Mouse (Mus musculus): Measurements from ENCODE around the gene Mrpl21.

The Mrpl21 gene

GRCm38 (mm10) chr19:3282572-3283467, at the start of gene Mrpl21, which contains the start of gene Ighmbp2:
Gene Mrpl21, plus strand, starts transcription at chr19:3282901.
Gene Ighmbp2, minus strand, starts transcription at chr19:3283017.
- peak; percentile 78 for DNase-seq (ENCODE audit: low read depth, low spot score)

GRCm38 (mm10) chr19:3260016-3260415, 22.7 kb upstream of the Mrpl21 start:
- DNase-seq (ENCODE audit: low read depth, low spot score): no peak

DNA sequence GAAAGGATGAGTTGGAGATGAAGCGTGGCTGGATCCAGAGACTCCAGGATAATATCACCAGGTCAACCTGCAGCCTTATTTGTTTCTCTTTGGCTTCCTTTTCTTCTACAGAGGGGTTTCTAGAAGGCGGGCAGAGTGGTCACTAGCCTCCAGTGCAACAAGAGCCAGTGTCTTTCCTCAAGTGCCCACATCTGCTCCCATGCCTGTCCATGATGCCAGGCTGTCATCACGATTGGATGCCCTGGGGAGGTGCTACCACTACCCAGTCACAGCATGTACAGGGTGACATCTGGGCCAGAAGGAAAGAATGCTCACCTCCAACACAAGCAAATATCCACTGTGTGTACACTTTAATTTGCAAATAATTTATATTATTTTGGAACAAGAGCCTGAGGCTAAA, 22.1 kb upstream of the Mrpl21 start:
- no peak for DNase-seq (ENCODE audit: low read depth, low spot score)

GRCm38 (mm10) chr19:3261336-3261735, 21.4 kb upstream of the Mrpl21 start:
- no peak for DNase-seq (ENCODE audit: low read depth, low spot score)

DNA sequence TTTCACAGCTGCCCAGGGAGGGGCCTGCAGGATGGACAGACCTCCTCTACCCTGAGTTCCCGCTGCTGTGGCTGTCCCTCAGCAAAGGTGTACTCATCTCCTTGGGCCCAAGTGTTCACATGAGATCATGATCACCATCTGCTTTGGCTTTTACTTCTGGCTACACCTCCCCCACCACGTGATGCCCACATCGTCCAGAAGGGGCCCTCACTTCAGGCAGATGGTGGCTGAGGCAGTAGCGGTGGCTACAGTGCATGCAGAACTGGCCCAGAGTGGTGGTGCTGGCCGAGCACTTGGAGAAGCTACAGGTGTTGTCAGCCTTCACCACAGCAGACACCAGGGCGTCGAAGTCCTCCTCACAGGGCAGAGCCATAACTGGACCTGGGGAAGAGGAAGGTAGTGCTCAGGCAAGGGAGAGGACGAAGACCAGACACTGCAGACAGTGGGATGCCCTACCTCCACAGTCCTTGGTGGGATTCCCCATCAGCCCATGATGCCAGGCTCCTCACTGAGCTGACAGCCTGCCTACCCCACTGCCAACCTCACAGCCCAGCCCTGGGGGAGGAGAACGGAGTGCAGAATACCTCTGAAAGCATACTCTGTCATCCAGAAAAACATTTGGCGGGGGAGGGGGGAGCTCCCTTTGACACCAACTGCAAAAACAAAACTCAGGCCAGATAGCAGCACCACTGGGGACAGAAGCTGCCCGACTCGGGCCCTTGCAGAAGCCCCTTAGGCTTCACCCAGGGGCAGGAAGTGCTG, 20.8 kb upstream of the Mrpl21 start:
- no peak for DNase-seq (ENCODE audit: low read depth, low spot score)

GRCm38 (mm10) chr19:3264348-3264747, 18.4 kb upstream of the Mrpl21 start:
- DNase-seq (ENCODE audit: low read depth, low spot score): no peak

- no peak for DNase-seq (ENCODE audit: low read depth, low spot score)
Observed at GRCm38 (mm10) chr19:3265180-3265579, 17.5 kb upstream of the Mrpl21 start.

DNA sequence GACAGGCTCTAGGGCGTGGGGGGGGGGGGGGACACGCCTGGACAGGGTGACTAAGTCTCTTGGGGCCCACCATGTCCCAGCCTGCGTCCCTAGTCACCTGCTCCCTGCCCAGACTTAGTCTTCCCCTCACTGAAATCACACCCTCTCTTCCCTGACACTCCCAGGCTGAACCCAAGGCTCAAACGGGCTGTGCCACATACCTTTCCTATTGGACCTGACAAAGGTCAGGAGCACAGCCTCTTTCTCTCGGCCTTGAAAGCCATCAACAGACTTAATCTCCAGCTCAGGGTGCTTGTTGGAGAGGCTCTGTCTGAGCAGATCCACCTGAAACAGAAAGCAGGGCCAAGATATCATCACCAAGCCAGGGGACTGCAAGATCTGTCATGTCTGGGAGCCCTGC, 16.6 kb upstream of the Mrpl21 start:
- no peak for DNase-seq (ENCODE audit: low read depth, low spot score)

DNA sequence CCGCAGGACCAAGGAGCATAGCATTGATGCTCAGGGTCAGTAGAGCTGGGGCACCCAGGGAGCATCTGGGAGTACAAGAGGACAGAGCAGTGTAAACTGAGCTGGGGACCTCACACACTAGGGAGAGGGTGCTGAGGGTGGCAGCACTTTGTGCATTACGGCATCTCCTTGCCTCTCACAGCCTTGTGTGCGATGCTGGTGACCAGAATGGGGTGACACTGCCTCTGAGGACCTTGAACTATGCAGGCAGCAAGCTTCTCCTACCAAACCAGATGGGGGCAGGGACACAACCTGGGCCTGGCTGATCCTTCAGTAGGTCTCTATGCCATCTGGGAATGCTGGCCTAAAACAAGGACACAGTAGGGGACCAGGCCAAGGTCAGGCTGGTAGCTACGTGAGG, 16.0 kb upstream of the Mrpl21 start:
- DNase-seq (ENCODE audit: low read depth, low spot score): no peak

DNA sequence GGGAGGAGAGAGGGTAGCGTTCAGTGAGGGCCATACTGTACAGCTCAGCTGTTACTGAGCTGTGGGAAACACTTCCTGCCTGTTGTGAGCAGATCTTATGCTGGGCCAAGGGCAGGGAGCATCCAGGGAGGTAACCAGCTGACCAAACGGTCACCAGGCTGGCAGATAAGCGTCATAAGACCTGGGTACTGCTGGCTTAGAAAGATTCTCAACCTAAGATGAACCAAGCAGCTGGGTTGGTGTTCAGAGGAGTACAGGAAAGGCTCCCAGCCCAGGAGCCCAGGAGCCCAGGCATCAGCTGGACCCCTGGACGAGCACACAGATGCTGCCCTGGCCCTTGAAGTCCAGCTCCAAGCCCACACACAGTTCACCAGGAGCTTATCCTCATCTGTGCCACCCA, 15.4 kb upstream of the Mrpl21 start:
- DNase-seq (ENCODE audit: low read depth, low spot score): no peak

- no peak for DNase-seq (ENCODE audit: low read depth, low spot score)
Observed at GRCm38 (mm10) chr19:3268218-3268980, 14.3 kb upstream of the Mrpl21 start.

- no peak for DNase-seq (ENCODE audit: low read depth, low spot score)
Observed at GRCm38 (mm10) chr19:3269279-3269678, 13.4 kb upstream of the Mrpl21 start.

GRCm38 (mm10) chr19:3269803-3270202, 12.9 kb upstream of the Mrpl21 start:
- no peak for DNase-seq (ENCODE audit: low read depth, low spot score)

- no peak for DNase-seq (ENCODE audit: low read depth, low spot score)
Observed at GRCm38 (mm10) chr19:3271366-3271765, 11.3 kb upstream of the Mrpl21 start.

DNA sequence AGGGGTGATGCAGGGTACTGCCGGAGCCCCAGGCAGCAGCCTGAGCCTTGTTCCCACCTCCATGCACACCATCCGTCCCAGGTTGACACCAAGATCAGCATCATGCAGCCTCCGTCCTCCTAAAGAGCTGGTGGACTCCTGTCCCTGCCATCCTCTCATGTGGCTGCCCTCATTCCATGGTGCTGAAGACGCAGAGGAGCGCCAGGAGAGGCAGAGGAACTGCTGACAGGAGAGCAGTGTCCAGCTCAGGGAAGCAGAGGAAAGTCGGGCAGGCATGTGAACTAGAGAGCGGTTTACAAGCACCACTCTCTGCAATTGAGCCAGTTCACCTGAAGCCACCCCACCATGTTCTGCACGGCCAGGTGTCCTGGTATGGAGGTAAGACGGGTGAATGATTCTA, 9.4 kb upstream of the Mrpl21 start:
- no peak for DNase-seq (ENCODE audit: low read depth, low spot score)

DNA sequence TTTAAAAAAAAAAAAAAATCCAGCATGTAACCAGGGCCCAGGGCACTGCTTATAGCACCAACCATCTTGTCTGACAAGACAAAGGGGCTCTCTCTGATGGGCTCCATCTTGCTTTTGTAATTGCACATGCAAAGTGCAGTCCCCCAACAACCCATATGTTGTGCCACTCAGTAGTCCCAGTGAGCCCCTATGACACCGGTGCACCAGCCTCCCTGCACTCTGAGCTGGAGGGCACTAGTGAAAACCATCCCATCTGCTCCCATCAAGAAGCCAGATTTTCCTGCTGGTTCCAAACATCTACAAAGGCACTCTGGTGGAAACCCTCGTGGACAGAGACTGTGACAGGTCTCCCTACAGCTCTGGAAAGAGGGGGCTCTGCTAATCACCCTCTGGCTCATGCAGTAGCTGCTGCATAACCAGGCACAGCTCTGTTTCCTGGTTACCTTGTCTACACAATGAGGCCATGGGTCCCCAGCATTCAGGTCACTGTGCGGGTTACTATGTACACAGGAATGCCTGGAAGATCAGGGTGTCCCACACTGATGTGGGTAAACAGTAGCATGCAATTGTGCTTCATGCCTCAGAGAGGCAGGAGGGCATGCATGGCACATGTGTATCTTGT, 6.8 kb upstream of the Mrpl21 start:
- DNase-seq (ENCODE audit: low read depth, low spot score): no peak

GRCm38 (mm10) chr19:3281886-3282285, 815 bp upstream of the Mrpl21 start:
- DNase-seq (ENCODE audit: low read depth, low spot score): no peak

GRCm38 (mm10) chr19:3289006-3289405, 6.3 kb downstream of the Mrpl21 start:
- no peak for DNase-seq (ENCODE audit: low read depth, low spot score)

- DNase-seq (ENCODE audit: low read depth, low spot score): no peak
Observed at GRCm38 (mm10) chr19:3292028-3292427, 9.3 kb downstream of the Mrpl21 start.

- DNase-seq (ENCODE audit: low read depth, low spot score): no peak
Observed at GRCm38 (mm10) chr19:3292993-3293392, 10.3 kb downstream of the Mrpl21 start.

DNA sequence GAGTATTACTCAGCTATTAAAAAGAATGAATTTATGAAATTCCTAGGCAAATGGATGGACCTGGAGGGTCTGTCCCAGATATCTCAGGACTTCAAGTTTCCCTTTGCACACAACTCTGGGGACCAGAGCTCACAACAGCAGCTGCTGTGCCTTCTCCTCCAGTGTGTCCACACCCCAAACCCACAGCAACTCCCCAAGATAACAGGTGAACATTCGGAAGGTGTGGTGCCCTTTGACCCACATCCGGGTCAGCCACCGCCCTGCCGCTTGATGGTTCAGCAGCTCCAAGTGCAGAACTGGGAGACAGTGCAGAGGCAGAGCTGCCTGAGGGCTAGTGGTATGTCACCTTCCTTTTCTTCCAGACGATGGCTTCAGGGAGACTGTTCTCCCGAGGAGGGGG, 12.5 kb downstream of the Mrpl21 start:
- DNase-seq (ENCODE audit: low read depth, low spot score): no peak

DNA sequence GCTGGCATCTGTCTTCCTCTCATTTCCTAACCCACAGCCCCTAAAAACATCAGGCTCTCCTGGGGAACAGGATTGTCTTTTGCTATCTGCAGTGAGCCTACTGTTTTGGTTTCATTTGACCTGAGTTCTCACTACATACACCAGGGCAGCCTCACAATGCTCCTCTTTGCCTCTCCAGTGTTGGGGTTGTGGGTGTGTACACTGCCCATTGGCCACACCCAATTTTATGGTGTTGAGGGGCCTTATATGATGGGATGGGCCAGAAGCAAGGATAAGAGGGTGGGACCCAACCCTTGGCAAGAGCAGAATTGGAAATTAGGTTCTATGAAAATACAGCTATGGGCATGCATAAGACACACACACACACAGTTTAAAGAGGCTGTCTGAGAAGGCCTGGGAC, 14.3 kb downstream of the Mrpl21 start:
- no peak for DNase-seq (ENCODE audit: low read depth, low spot score)
